Mouse (Mus musculus) G1E (cell line): ENCODE data around the gene Cep350.

Experiments
- CTCF ChIP-seq: IDR thresholded peaks from 2 replicates; pipeline ENCODE4 v1.5.1; 2012; ENCODE audit warnings: low read depth, low read length, inconsistent platforms, mixed read lengths
- GATA1 ChIP-seq: IDR thresholded peaks from 2 replicates; pipeline ENCODE4 v1.6.1; 2012; ENCODE audit warnings: borderline replicate concordance, low read length, inconsistent platforms, mixed read lengths
- GATA2 ChIP-seq: IDR thresholded peaks from 2 replicates; pipeline ENCODE4 v1.6.1; 2012; ENCODE audit warnings: low read depth, low read length, inconsistent platforms, borderline replicate concordance
- POLR2AphosphoS5 ChIP-seq: IDR thresholded peaks from 2 replicates; pipeline ENCODE4 v1.6.1; 2012; ENCODE audit warnings: low read depth, low read length, inconsistent platforms; ENCODE audit not compliant: insufficient replicate concordance
- TAL1 ChIP-seq: conservative IDR thresholded peaks from 2 replicates; pipeline ENCODE4 v1.6.1; 2012; ENCODE audit warnings: low read depth, low read length, inconsistent platforms, mixed read lengths

GRCm38 (mm10) chr1:155989387-155989786 lies 16.3 kb upstream of the Cep350 start:
- no peak for TF ChIP-seq CTCF
- no peak for TF ChIP-seq GATA2
- no peak for TF ChIP-seq GATA1
- no peak for TF ChIP-seq TAL1
- TF ChIP-seq POLR2AphosphoS5: no peak
